Mouse (Mus musculus): ENCODE measurements around the gene Dnajb6. TPM values are rescaled to one million over a fixed set of nuclear protein-coding genes. Genes with fewer than 3 reads are reported as not detected.

The Dnajb6 gene
- polyA plus RNA-seq (2015; fragmentation: Nextera tagmentation; extraction: Ambion mirVana) = 145 and 158 TPM in 2 replicates

DNA sequence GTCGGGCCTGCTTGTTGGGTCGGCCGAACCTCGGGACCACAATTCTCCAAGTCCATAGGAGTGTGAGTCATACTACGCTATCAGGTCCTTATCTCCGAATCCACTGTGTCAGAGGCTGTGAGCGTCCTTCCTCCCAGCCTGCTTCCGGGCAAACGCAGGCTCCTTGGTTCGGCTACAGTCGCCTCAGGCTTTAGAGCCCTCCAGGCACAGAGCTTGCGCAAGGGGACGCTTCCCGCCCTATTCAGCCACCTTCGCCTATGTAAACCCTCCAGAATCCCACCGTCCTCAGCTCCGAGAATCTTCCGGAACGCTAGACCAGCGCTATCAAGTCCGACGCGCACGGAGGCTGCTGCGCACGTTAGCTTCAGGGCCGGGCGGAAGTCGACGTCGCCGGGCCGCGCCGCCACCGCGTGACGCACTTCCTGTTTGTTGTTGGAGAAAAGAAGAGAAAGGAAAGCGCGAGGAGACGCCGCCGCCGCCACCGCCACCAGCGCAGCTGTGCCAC lies at the start of gene Dnajb6, which contains the start of gene Gm5129:
Dnajb6 (plus strand) TSS at position 132 of the 505 bp plus-strand sequence.
Gm5129 (minus strand) TSS at position 380 of the 505 bp plus-strand sequence.
- H3K4me1 ChIP-seq (replicated peaks; ENCODE audit: insufficient read depth, low read length) = peaks cover 8% of the 10 kb centered on the region; the same call in 1 of the 2 replicates
- H3K9ac ChIP-seq (ENCODE audit: low read depth, low read length) = peak within 1 kb of the TSS; percentile 86
- TF ChIP-seq CTCF (IDR thresholded peaks at IDR 0.05; ENCODE audit: low read depth) = no peak
- WGBS = under 1% methylated on average over 46 of the region's 46 CpGs
- ATAC-seq (replicated peaks; ENCODE audit: low FRiP score, low read depth) (peak; percentile 92), DNase-seq (ENCODE audit: low spot score) (peak; percentile 95)
- peak within 1 kb of the TSS; percentile 97 for H3K27ac ChIP-seq
- peak within 1 kb of the TSS; percentile 80 for H3K4me3 ChIP-seq (replicated peaks; ENCODE audit: low read depth, low read length)
- peak within 1 kb of the TSS; percentile 72 for H3K4me2 ChIP-seq (ENCODE audit: low read length)
- H3K27me3 ChIP-seq (ENCODE audit: insufficient read depth, low read length) = no peaks in the 10 kb centered on the region
- H3K9me3 ChIP-seq (replicated peaks; ENCODE audit: low read length) = no peaks in the 10 kb centered on the region
- H3K36me3 ChIP-seq (ENCODE audit: insufficient read depth, low read length) = no peaks in the 10 kb centered on the region

GRCm38 (mm10) chr5:29687671-29688070 lies 47.8 kb upstream of the Dnajb6 start:
- Histone ChIP-seq H3K27ac (no peak overlapping the region), H3K4me1 (replicated peaks; ENCODE audit: insufficient read depth, low read length) (no peaks in the 10 kb centered on the region), H3K9ac (ENCODE audit: low read depth, low read length) (no peak overlapping the region), H3K4me3 (replicated peaks; ENCODE audit: low read depth, low read length) (no peak overlapping the region), H3K4me2 (ENCODE audit: low read length) (no peak overlapping the region), H3K27me3 (ENCODE audit: insufficient read depth, low read length) (no peaks in the 10 kb centered on the region), H3K36me3 (ENCODE audit: insufficient read depth, low read length) (no peaks in the 10 kb centered on the region), H3K9me3 (replicated peaks; ENCODE audit: low read length) (no peaks in the 10 kb centered on the region)
- ATAC-seq (replicated peaks; ENCODE audit: low FRiP score, low read depth) = peak; percentile 74
- peak; percentile 83 for TF ChIP-seq CTCF (IDR thresholded peaks at IDR 0.05; ENCODE audit: low read depth)
- WGBS = 55% methylated on average over 3 of the region's 3 CpGs
- DNase-seq (ENCODE audit: low spot score) = peak; percentile 68

- 51% methylated on average over 7 of the region's 7 CpGs for WGBS
- Histone ChIP-seq H3K4me3 (replicated peaks; ENCODE audit: low read depth, low read length) (no peak overlapping the region), H3K9me3 (replicated peaks; ENCODE audit: low read length) (no peaks in the 10 kb centered on the region), H3K9ac (ENCODE audit: low read depth, low read length) (no peak overlapping the region), H3K27ac (no peak overlapping the region), H3K27me3 (ENCODE audit: insufficient read depth, low read length) (no peaks in the 10 kb centered on the region), H3K36me3 (ENCODE audit: insufficient read depth, low read length) (no peaks in the 10 kb centered on the region), H3K4me1 (replicated peaks; ENCODE audit: insufficient read depth, low read length) (no peaks in the 10 kb centered on the region), H3K4me2 (ENCODE audit: low read length) (no peak overlapping the region)
- ATAC-seq (replicated peaks; ENCODE audit: low FRiP score, low read depth) (no peak), DNase-seq (ENCODE audit: low spot score) (peak; percentile 11)
- no peak; the same call in 1 of the 2 replicates for TF ChIP-seq CTCF (IDR thresholded peaks at IDR 0.05; ENCODE audit: low read depth)
These were observed 47.1 kb upstream of the Dnajb6 start for GRCm38 (mm10) chr5:29688352-29688751.

GRCm38 (mm10) chr5:29698493-29698892 lies 37.0 kb upstream of the Dnajb6 start:
- Histone ChIP-seq H3K9me3 (replicated peaks; ENCODE audit: low read length) (no peaks in the 10 kb centered on the region), H3K9ac (ENCODE audit: low read depth, low read length) (no peak overlapping the region), H3K36me3 (ENCODE audit: insufficient read depth, low read length) (no peaks in the 10 kb centered on the region), H3K4me2 (ENCODE audit: low read length) (no peak overlapping the region), H3K4me3 (replicated peaks; ENCODE audit: low read depth, low read length) (no peak overlapping the region), H3K27ac (no peak overlapping the region), H3K4me1 (replicated peaks; ENCODE audit: insufficient read depth, low read length) (no peaks in the 10 kb centered on the region), H3K27me3 (ENCODE audit: insufficient read depth, low read length) (no peaks in the 10 kb centered on the region)
- DNase-seq (ENCODE audit: low spot score) (no peak), ATAC-seq (replicated peaks; ENCODE audit: low FRiP score, low read depth) (no peak)
- no peak for TF ChIP-seq CTCF (IDR thresholded peaks at IDR 0.05; ENCODE audit: low read depth)
- WGBS = 82% methylated on average over 4 of the region's 4 CpGs

GRCm38 (mm10) chr5:29699520-29700202 lies 35.8 kb upstream of the Dnajb6 start:
- no peak for ATAC-seq (replicated peaks; ENCODE audit: low FRiP score, low read depth)

DNA sequence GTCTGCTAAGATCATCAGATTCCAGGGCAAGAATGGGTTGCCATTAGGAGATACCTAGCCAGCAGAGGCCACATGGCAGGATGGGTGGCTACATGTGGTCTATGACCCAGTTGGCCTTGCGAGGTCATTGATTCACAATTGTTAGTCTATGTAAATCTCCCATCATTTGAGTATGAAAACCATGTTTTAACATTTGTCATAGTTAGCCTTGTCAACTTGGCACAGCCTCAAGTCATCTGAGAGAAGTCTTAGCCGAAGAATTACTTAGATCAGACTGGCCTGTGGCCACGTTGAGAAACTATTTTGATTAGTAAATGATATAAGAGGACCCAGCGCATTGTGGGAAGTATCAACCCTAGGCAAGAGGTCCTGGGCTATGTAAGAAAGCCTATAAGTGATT lies 28.2 kb upstream of the Dnajb6 start:
- no peak for TF ChIP-seq CTCF (IDR thresholded peaks at IDR 0.05; ENCODE audit: low read depth)
- no peaks in the 10 kb centered on the region for H3K27me3 ChIP-seq (ENCODE audit: insufficient read depth, low read length)
- H3K9me3 ChIP-seq (replicated peaks; ENCODE audit: low read length) = no peaks in the 10 kb centered on the region
- no peaks in the 10 kb centered on the region for H3K4me1 ChIP-seq (replicated peaks; ENCODE audit: insufficient read depth, low read length)
- no peak overlapping the region for H3K4me2 ChIP-seq (ENCODE audit: low read length)
- DNase-seq (ENCODE audit: low spot score) (no peak), ATAC-seq (replicated peaks; ENCODE audit: low FRiP score, low read depth) (no peak)
- no peak overlapping the region for H3K27ac ChIP-seq
- 73% methylated on average over 4 of the region's 4 CpGs for WGBS
- H3K4me3 ChIP-seq (replicated peaks; ENCODE audit: low read depth, low read length) = no peak overlapping the region
- H3K36me3 ChIP-seq (ENCODE audit: insufficient read depth, low read length) = no peaks in the 10 kb centered on the region
- no peak overlapping the region for H3K9ac ChIP-seq (ENCODE audit: low read depth, low read length)

More at GRCm38 (mm10) chr5:29699520-29700202, 35.8 kb upstream of the Dnajb6 start:
- Histone ChIP-seq H3K9me3 (replicated peaks; ENCODE audit: low read length) (no peaks in the 10 kb centered on the region), H3K4me1 (replicated peaks; ENCODE audit: insufficient read depth, low read length) (no peaks in the 10 kb centered on the region), H3K27ac (no peak overlapping the region), H3K4me2 (ENCODE audit: low read length) (no peak overlapping the region), H3K9ac (ENCODE audit: low read depth, low read length) (no peak overlapping the region), H3K27me3 (ENCODE audit: insufficient read depth, low read length) (no peaks in the 10 kb centered on the region), H3K4me3 (replicated peaks; ENCODE audit: low read depth, low read length) (no peak overlapping the region), H3K36me3 (ENCODE audit: insufficient read depth, low read length) (no peaks in the 10 kb centered on the region)
- WGBS = 76% methylated on average over 2 of the region's 2 CpGs
- TF ChIP-seq CTCF (IDR thresholded peaks at IDR 0.05; ENCODE audit: low read depth) = no peak
- no peak for DNase-seq (ENCODE audit: low spot score)
